ENCODE assay signal across 9 mouse cellular contexts in the genomic region with DNA sequence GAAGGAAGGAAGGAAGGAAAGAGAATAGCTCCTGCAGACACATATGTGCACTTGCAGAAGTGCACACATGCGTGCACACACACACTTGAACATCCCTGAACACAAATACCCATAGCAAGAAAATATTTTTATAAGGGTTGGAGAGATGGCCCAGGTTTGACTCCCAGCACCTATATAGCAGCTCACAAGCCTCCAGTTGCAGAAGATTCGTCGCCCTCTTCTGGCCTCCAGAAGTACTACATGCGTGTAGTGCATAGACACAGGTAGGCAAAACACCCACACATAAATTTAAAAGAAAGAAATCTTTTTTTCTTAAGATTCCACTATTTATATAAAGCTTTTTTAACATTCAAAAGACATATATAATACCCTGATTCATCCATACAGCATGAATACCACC.
DNase-seq lines count a peak whose midpoint lies in the region; ATAC-seq and TF ChIP-seq lines count a peak whose summit lies in the region.
"Had no signal": no experiment of that assay in that cellular context is flagged by ENCODE, and none has a peak within 500 bp of the region (broad histone marks: within the 10 kb centered on the region; RNA-seq: fewer than 3 reads in every experiment).

No protein-coding gene starts in this region.

- peak; percentile 45 for TF ChIP-seq CTCF in kidney, adult 2 months (conservative IDR thresholded peaks at IDR 0.05; ENCODE audit: insufficient read depth, insufficient read length, low read depth, low read length)
- TF ChIP-seq CTCF in midbrain, postnatal 0 days (IDR thresholded peaks at IDR 0.05) = peak; percentile 47
- TF ChIP-seq CTCF in stomach, postnatal 0 days (IDR thresholded peaks at IDR 0.05; ENCODE audit: low read depth) = peak; percentile 54

- TF ChIP-seq EP300 in stomach, postnatal 0 days (optimal IDR thresholded peaks at IDR 0.05) = no peak

- no peak overlapping the region for H3K4me3 ChIP-seq in kidney, adult 2 months (ENCODE audit: insufficient read depth, low read depth, low read length)
- H3K4me3 ChIP-seq in kidney, embryonic 15.5 days (replicated peaks) = no peak overlapping the region
- no peak overlapping the region for H3K4me3 ChIP-seq in midbrain, postnatal 0 days (ENCODE audit: low read depth, low read length)
- no peak overlapping the region for H3K4me3 ChIP-seq in midbrain, embryonic 16.5 days (ENCODE audit: low read depth, low read length)
- H3K4me3 ChIP-seq in stomach, postnatal 0 days (ENCODE audit: low read depth, low read length) = no peak overlapping the region
- H3K4me3 ChIP-seq: megakaryocyte, embryonic 14.5 days had no signal

- no peak overlapping the region for H3K27ac ChIP-seq in kidney, adult 2 months (ENCODE audit: insufficient read depth, low read depth, low read length)
- no peak overlapping the region for H3K27ac ChIP-seq in kidney, embryonic 15.5 days
- no peak overlapping the region for H3K27ac ChIP-seq in midbrain, postnatal 0 days (ENCODE audit: low read depth, low read length)
- H3K27ac ChIP-seq in midbrain, embryonic 16.5 days (ENCODE audit: low read length) = no peak overlapping the region
- no peak overlapping the region for H3K27ac ChIP-seq in stomach, postnatal 0 days (replicated peaks)

- no peak for TF ChIP-seq POLR2A in kidney, adult 2 months (IDR thresholded peaks at IDR 0.05; ENCODE audit: low read depth, low read length)

- H3K9me3 ChIP-seq in kidney, embryonic 15.5 days (replicated peaks) = no peaks in the 10 kb centered on the region
- H3K9me3 ChIP-seq in midbrain, postnatal 0 days (ENCODE audit: low read length) = no peaks in the 10 kb centered on the region
- H3K9me3 ChIP-seq in midbrain, embryonic 16.5 days (replicated peaks; ENCODE audit: control insufficient read depth, low read length, poor library complexity, severe bottlenecking) = no peaks in the 10 kb centered on the region
- H3K9me3 ChIP-seq in stomach, postnatal 0 days (ENCODE audit: control insufficient read depth, low read length) = no peaks in the 10 kb centered on the region

- no peak for ATAC-seq in CD4-positive, CD25-positive, alpha-beta regulatory T cell, adult 4 months
- no peak for ATAC-seq in kidney, embryonic 15.5 days (replicated peaks; ENCODE audit: low FRiP score)
- no peak for ATAC-seq in midbrain, postnatal 0 days (ENCODE audit: low FRiP score)
- no peak for ATAC-seq in midbrain, embryonic 16.5 days
- no peak for ATAC-seq in stomach, postnatal 0 days (ENCODE audit: low FRiP score, low TSS enrichment)

- 63% methylated on average over 4 of the region's 4 CpGs for WGBS in kidney, adult 2 months
- 53% methylated on average over 4 of the region's 4 CpGs for WGBS in kidney, embryonic 15.5 days
- WGBS in midbrain, postnatal 0 days = 51% methylated on average over 4 of the region's 4 CpGs
- WGBS in midbrain, embryonic 16.5 days = 49% methylated on average over 4 of the region's 4 CpGs
- 45% methylated on average over 4 of the region's 4 CpGs for WGBS in stomach, postnatal 0 days

- no peaks in the 10 kb centered on the region for H3K4me1 ChIP-seq in kidney, adult 2 months (ENCODE audit: control insufficient read depth, insufficient read depth, low read length)
- no peaks in the 10 kb centered on the region for H3K4me1 ChIP-seq in kidney, embryonic 15.5 days
- no peaks in the 10 kb centered on the region for H3K4me1 ChIP-seq in midbrain, postnatal 0 days (ENCODE audit: insufficient read depth, low read length)
- H3K4me1 ChIP-seq in midbrain, embryonic 16.5 days (ENCODE audit: control insufficient read depth, insufficient read depth, low read length) = no peaks in the 10 kb centered on the region
- H3K4me1 ChIP-seq in stomach, postnatal 0 days (replicated peaks; ENCODE audit: control insufficient read depth, insufficient read depth) = no peaks in the 10 kb centered on the region
- H3K4me1 ChIP-seq: megakaryocyte, embryonic 14.5 days had no signal

- no peak overlapping the region for H3K4me2 ChIP-seq in kidney, embryonic 15.5 days
- no peak overlapping the region for H3K4me2 ChIP-seq in midbrain, postnatal 0 days (ENCODE audit: low read depth, low read length, poor library complexity, severe bottlenecking)
- H3K4me2 ChIP-seq in midbrain, embryonic 16.5 days (ENCODE audit: low read length) = no peak overlapping the region
- H3K4me2 ChIP-seq in stomach, postnatal 0 days (replicated peaks; ENCODE audit: low read depth) = no peak overlapping the region

- no peak overlapping the region for H3K9ac ChIP-seq in kidney, embryonic 15.5 days
- no peak overlapping the region for H3K9ac ChIP-seq in midbrain, postnatal 0 days (replicated peaks; ENCODE audit: low read length, poor library complexity, severe bottlenecking)
- H3K9ac ChIP-seq in midbrain, embryonic 16.5 days (ENCODE audit: low read depth, low read length) = no peak overlapping the region
- H3K9ac ChIP-seq in stomach, postnatal 0 days (ENCODE audit: low read length) = no peak overlapping the region

- H3K27me3 ChIP-seq in kidney, adult 2 months (replicated peaks; ENCODE audit: control insufficient read depth, insufficient read depth, low read length) = no peaks in the 10 kb centered on the region
- no peaks in the 10 kb centered on the region for H3K27me3 ChIP-seq in kidney, embryonic 15.5 days
- H3K27me3 ChIP-seq in midbrain, postnatal 0 days (ENCODE audit: insufficient read depth, low read length) = no peaks in the 10 kb centered on the region
- H3K27me3 ChIP-seq in midbrain, embryonic 16.5 days (ENCODE audit: control insufficient read depth, insufficient read depth, low read depth, low read length) = no peaks in the 10 kb centered on the region; the same call in 1 of the 2 replicates
- H3K27me3 ChIP-seq in stomach, postnatal 0 days (ENCODE audit: control insufficient read depth, insufficient read depth, low read length) = no peaks in the 10 kb centered on the region

- H3K36me3 ChIP-seq in kidney, adult 2 months (ENCODE audit: control insufficient read depth, insufficient read depth, low read length) = no peaks in the 10 kb centered on the region
- H3K36me3 ChIP-seq in kidney, embryonic 15.5 days = no peaks in the 10 kb centered on the region
- H3K36me3 ChIP-seq in midbrain, postnatal 0 days (ENCODE audit: insufficient read depth, low read length) = no peaks in the 10 kb centered on the region
- H3K36me3 ChIP-seq in midbrain, embryonic 16.5 days (ENCODE audit: control insufficient read depth, insufficient read depth, low read length) = no peaks in the 10 kb centered on the region
- H3K36me3 ChIP-seq in stomach, postnatal 0 days (ENCODE audit: control insufficient read depth, insufficient read depth, low read length) = no peaks in the 10 kb centered on the region

- peak; percentile 8 for DNase-seq in CD4-positive, CD25-positive, alpha-beta regulatory T cell, adult 2 months (ENCODE audit: low read depth, low spot score)
- no peak for DNase-seq in kidney, adult 2 months
- DNase-seq in midbrain, postnatal 0 days (ENCODE audit: low spot score) = no peak
- DNase-seq in stomach, postnatal 0 days (ENCODE audit: low spot score) = no peak
- DNase-seq in urinary bladder, postnatal 36 days (ENCODE audit: low spot score in 2 of 2) = no peak
